Mouse (Mus musculus): Measurements from ENCODE around the gene Espl1.

DNA sequence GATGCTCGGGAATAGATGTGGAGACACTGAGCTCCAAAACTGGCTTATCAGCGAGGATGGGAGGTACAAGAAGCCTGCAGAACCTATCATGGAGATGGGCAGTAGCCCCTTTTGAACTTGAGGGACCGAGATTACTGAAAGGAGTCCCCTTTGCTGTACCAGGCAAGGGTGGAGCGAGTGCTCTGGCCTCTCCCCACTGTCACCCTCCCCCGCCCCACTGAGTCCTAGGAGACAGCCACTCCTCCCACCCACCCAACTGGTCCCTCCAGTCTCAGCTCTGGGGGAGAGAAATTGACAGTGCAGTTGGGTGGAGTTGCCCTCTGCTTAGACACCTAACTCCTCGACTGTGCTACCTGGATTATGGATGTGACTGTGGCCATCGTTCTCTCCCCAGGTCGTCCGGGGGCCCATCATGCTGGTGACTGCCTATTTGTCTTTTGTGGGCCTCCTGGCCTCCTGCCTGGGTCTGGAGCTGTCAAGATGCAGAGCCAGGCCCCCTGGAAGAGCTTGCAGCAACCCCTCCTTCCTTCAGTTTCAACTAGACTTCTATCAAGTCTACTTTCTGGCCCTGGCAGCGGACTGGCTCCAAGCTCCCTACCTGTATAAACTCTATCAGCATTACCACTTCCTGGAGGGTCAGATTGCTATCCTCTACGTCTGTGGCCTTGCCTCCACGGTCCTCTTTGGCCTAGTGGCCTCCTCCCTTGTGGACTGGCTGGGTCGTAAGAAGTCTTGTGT is 16.1 kb upstream of the Espl1 start:
- no peak for TF ChIP-seq CTCF (IDR thresholded peaks at IDR 0.05; ENCODE audit: low read depth, low read length)
- no peak for TF ChIP-seq POLR2A (IDR thresholded peaks at IDR 0.05; ENCODE audit: extremely low read depth, insufficient read depth, low read length)

Data from liver, adult 2 months (tissue).